Mouse (Mus musculus) kidney, embryonic 14.5 days (tissue): Measurements from ENCODE around the gene Gnao1. TPM values are rescaled to one million over a fixed set of nuclear protein-coding genes. Genes with fewer than 3 reads are reported as not detected.
A peak's percentile ranks its signal among the peaks of the same experiment; 100 is the strongest.

ENCODE experiments used
- ATAC-seq: fragments of 200-750 bp; cut with Nextera tagmentation; 2 replicates; pipeline ENCODE4 v1.8.0; 2017; ENCODE audit warnings: moderate number of reproducible peaks, mild to moderate bottlenecking, moderate TSS enrichment, moderate library complexity; ENCODE audit not compliant: low FRiP score, low TSS enrichment
- H3K27ac ChIP-seq: fragments of 300-500 bp; sonication (generic); 2 replicates; pipeline ENCODE4 v1.5.1; 2014; ENCODE audit warnings: low read depth, mild to moderate bottlenecking, low read length, moderate library complexity, mixed read lengths
- H3K27me3 ChIP-seq: fragments of 300-500 bp; sonication (generic); 2 replicates; pipeline ENCODE4 v1.6.1; 2014; ENCODE audit warnings: mild to moderate bottlenecking, low read length; ENCODE audit not compliant: control insufficient read depth, insufficient read depth
- H3K36me3 ChIP-seq: fragments of 300-500 bp; sonication (generic); 2 replicates; pipeline ENCODE4 v1.6.1; 2014; ENCODE audit warnings: low read length, mixed read lengths; ENCODE audit not compliant: control insufficient read depth, insufficient read depth
- H3K4me1 ChIP-seq: fragments of 300-500 bp; sonication (generic); 2 replicates; pipeline ENCODE4 v1.6.1; 2014; ENCODE audit warnings: low read length, mixed read lengths; ENCODE audit not compliant: control insufficient read depth, insufficient read depth
- H3K4me2 ChIP-seq: fragments of 300-500 bp; sonication (generic); replicated peaks from 2 replicates; pipeline ENCODE4 v1.6.1; 2014; ENCODE audit warnings: low read depth, mild to moderate bottlenecking, low read length
- H3K4me3 ChIP-seq: fragments of 300-500 bp; sonication (generic); 2 replicates; pipeline ENCODE4 v1.5.1; 2014; ENCODE audit warnings: mild to moderate bottlenecking, low read length
- H3K9ac ChIP-seq: fragments of 300-500 bp; sonication (generic); 2 replicates; pipeline ENCODE4 v1.6.1; 2014; ENCODE audit warnings: low read depth, mild to moderate bottlenecking, low read length, moderate library complexity
- H3K9me3 ChIP-seq: fragments of 300-500 bp; sonication (generic); 2 replicates; pipeline ENCODE4 v1.6.1; 2016; ENCODE audit warnings: low read length; ENCODE audit not compliant: control insufficient read depth
- WGBS: fragments of 180-500 bp; shearing (Covaris S2); extraction: QIAGEN DNeasy Blood & Tissue Kit; methylation state at CpG from one replicate; pipeline ENCODE4 v1.1.7; 2014; 5-methylcytosine and 5-hydroxymethylcytosine counted together
- polyA plus RNA-seq: library from polyadenylated mRNA; unstranded; fragments of >200 nt; fragmentation: Nextera tagmentation; extraction: Ambion mirVana; gene quantifications from 2 replicates; pipeline ENCODE4 v1.2.1, GENCODE M21; 2014

The Gnao1 gene
- polyA plus RNA-seq, 1 experiment from 2014 or later = 1.9 TPM

- H3K4me2 ChIP-seq = no peak overlapping the region
- no peaks in the 10 kb centered on the region for H3K27me3 ChIP-seq
- H3K27ac ChIP-seq = no peak overlapping the region
- 79% methylated on average over 3 of the region's 3 CpGs for WGBS
- H3K9ac ChIP-seq = no peak overlapping the region
- H3K4me1 ChIP-seq = no peaks in the 10 kb centered on the region; the same call in 1 of the 2 replicates
- H3K36me3 ChIP-seq = no peaks in the 10 kb centered on the region
- no peak for ATAC-seq
- H3K9me3 ChIP-seq = no peaks in the 10 kb centered on the region
- H3K4me3 ChIP-seq = no peak overlapping the region
Observed at GRCm38 (mm10) chr8:93919422-93919821, 109.7 kb downstream of the Gnao1 start.

DNA sequence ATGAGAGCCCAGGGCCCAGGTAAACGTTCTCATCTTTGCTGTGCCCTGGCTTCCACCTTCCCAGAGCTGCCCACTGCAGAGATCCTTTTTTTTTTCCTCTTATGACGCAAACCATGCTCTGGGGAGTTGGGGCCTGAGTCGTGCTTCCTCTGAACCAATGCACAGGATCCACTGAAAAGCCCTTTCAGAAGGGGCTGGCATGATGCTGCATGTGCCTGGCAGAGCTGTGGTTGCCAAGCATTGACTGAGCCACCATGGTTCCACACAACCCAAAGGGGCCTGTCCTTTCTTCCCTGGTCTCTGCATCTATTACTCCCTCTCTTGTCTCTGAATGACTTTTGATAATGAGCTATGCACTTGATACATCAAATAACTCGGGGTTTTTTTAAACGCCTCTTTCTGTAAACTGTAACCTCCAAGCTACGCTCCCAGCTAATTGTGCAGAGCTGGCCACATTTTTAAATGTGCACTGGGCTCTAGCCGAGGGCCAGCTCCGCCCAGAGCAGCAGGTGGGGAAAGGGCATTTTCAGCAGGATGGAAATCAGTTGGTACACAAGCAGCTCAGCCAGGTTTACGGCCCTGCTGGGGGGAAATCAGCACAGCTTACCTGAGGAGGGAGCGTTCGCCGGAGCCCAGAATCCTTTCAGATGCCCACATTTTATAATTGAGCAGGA, 110.3 kb downstream of the Gnao1 start:
- no peak overlapping the region for H3K4me3 ChIP-seq
- no peaks in the 10 kb centered on the region; the same call in 1 of the 2 replicates for H3K4me1 ChIP-seq
- no peaks in the 10 kb centered on the region for H3K9me3 ChIP-seq
- no peaks in the 10 kb centered on the region for H3K27me3 ChIP-seq
- no peak overlapping the region for H3K4me2 ChIP-seq
- WGBS = 67% methylated on average over 12 of the region's 12 CpGs
- ATAC-seq = no peak
- H3K9ac ChIP-seq = no peak overlapping the region
- H3K27ac ChIP-seq = no peak overlapping the region
- no peaks in the 10 kb centered on the region for H3K36me3 ChIP-seq

GRCm38 (mm10) chr8:93920590-93920948, 110.8 kb downstream of the Gnao1 start:
- Histone ChIP-seq H3K4me3 (no peak overlapping the region), H3K9me3 (no peaks in the 10 kb centered on the region), H3K36me3 (no peaks in the 10 kb centered on the region), H3K27ac (no peak overlapping the region), H3K27me3 (no peaks in the 10 kb centered on the region), H3K4me2 (no peak overlapping the region), H3K9ac (no peak overlapping the region), H3K4me1 (no peaks in the 10 kb centered on the region; the same call in 1 of the 2 replicates)
- ATAC-seq = no peak
- WGBS = 78% methylated on average over 7 of the region's 7 CpGs

DNA sequence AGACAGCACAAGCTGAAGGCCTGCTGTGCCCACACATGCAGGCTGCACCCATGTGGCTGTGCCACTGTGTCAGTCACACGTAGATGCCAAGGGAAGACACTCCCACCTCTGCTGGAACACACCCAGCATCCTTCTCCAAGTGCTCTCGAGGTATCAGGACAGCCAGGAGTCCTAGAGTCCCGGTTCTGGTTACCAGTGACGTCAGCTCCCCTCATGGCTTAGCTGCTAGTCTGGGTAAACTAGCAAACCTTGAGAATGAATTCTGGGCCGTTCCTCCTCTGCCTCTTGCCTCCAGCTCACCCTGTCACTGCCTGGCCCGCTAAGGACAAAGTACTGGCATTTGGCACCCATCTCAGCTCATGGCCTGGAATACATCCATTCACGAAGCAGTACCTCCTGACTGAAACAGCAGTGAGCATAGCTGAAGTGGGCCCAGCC, 114.2 kb downstream of the Gnao1 start:
- Histone ChIP-seq H3K9me3 (no peaks in the 10 kb centered on the region), H3K4me2 (no peak overlapping the region), H3K36me3 (no peaks in the 10 kb centered on the region), H3K27ac (no peak overlapping the region), H3K9ac (no peak overlapping the region), H3K27me3 (no peaks in the 10 kb centered on the region), H3K4me1 (no peaks in the 10 kb centered on the region), H3K4me3 (no peak overlapping the region)
- 75% methylated on average over 7 of the region's 7 CpGs for WGBS
- ATAC-seq = no peak

DNA sequence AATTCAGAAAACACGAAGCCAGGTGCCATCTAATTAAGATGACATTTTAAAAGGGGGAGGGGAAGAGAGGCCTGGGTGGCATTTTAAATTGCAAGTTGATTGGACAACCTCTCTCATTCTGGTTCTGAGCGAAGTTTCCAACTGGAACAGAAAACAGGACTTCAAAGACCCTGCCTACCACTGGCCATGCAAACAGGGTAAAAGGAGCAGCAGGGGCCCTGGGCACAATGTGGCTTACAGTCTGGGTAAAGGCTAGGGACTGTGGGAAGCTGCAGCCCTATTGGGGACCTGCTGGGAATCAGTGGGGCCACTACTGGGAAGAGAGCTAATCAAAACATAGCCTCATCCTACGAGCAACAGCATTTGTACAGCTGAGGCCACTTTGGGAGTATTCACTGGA, 115.7 kb downstream of the Gnao1 start:
- no peaks in the 10 kb centered on the region for H3K36me3 ChIP-seq
- no peaks in the 10 kb centered on the region for H3K4me1 ChIP-seq
- no peaks in the 10 kb centered on the region for H3K9me3 ChIP-seq
- no peak overlapping the region; the same call in 1 of the 2 replicates for H3K9ac ChIP-seq
- no peak overlapping the region for H3K27ac ChIP-seq
- 48% methylated on average over 3 of the region's 3 CpGs for WGBS
- no peak for ATAC-seq
- H3K4me3 ChIP-seq = no peak overlapping the region
- H3K27me3 ChIP-seq = no peaks in the 10 kb centered on the region
- no peak overlapping the region for H3K4me2 ChIP-seq

DNA sequence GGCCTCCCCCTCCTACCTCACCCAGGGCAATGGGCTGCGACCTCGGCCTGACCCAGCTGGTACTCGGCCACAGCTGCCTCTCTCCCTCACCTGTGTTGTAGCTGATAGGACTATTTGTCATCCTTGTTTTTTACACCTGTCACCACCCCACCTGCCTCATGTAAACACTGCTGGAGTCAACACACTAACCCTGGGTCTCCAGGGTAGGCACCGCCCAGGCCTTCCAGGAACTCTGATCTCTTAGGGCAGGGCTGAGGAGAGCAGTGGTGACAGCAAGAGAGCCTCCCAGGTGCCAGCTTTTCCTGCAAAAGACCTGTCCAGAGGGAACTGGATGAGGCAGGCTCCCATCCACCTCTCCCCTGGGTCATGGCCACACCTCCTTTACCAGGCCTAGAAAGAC, 119.5 kb downstream of the Gnao1 start:
- Histone ChIP-seq H3K4me3 (no peak overlapping the region), H3K4me1 (no peaks in the 10 kb centered on the region), H3K9me3 (no peaks in the 10 kb centered on the region), H3K36me3 (no peaks in the 10 kb centered on the region), H3K9ac (no peak overlapping the region), H3K27me3 (no peaks in the 10 kb centered on the region), H3K4me2 (no peak overlapping the region), H3K27ac (no peak overlapping the region)
- 84% methylated on average over 4 of the region's 4 CpGs for WGBS
- ATAC-seq = no peak

- 85% methylated on average over 6 of the region's 6 CpGs for WGBS
- no peaks in the 10 kb centered on the region for H3K9me3 ChIP-seq
- no peak for ATAC-seq
Observed at GRCm38 (mm10) chr8:93931336-93931735, 121.6 kb downstream of the Gnao1 start.

DNA sequence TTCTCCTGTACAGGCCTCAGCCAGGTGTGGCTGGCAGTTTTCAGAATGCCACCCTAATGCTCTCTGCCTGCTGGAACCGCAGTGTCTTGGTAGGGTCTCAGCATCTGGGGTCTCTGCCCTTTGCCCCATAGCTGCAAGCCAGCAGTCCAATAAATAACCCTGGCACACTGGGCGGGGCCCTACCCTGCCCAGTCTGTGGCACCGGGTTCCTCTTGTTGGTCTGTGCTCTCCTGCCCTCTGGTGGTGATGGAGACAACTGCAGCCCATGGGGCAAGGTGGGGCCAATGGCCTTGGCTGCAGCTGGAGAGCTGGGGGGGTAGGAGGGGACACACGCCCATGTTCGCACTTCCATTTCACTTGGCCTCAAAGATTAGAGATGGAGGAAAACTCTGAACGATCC, 123.1 kb downstream of the Gnao1 start:
- peak; percentile 66 for ATAC-seq
- H3K36me3 ChIP-seq = no peaks in the 10 kb centered on the region
- H3K9ac ChIP-seq = no peak overlapping the region
- H3K27ac ChIP-seq = no peak overlapping the region
- no peak overlapping the region for H3K4me2 ChIP-seq
- H3K4me1 ChIP-seq = no peaks in the 10 kb centered on the region
- H3K9me3 ChIP-seq = no peaks in the 10 kb centered on the region
- no peaks in the 10 kb centered on the region for H3K27me3 ChIP-seq
- 29% methylated on average over 6 of the region's 6 CpGs for WGBS
- no peak overlapping the region for H3K4me3 ChIP-seq

More at GRCm38 (mm10) chr8:93931336-93931735, 121.6 kb downstream of the Gnao1 start:
- Histone ChIP-seq H3K4me3 (no peak overlapping the region), H3K4me1 (no peaks in the 10 kb centered on the region), H3K36me3 (no peaks in the 10 kb centered on the region), H3K27ac (no peak overlapping the region), H3K4me2 (no peak overlapping the region), H3K9ac (no peak overlapping the region), H3K27me3 (no peaks in the 10 kb centered on the region)

DNA sequence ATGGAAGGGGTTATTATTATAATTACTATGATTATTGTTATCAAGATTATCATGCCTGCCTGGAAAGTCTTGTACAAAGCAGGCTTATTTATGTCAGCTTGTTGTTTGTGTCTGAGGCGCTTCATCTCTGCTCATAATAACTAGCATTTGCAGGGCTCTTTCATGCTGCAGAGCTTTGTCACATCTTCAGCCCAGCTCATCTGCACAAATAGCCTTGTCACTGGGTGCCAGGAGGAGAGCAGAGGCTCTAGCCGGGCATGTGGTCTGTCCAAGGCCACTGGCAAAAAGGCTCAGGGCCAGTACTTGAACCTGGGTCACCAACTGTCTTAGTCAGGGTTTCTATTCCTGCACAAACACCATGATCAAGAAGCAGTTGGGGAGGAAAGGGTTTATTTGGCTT, 123.5 kb downstream of the Gnao1 start:
- ATAC-seq = no peak

More for the DNA sequence above, 123.5 kb downstream of the Gnao1 start:
- Histone ChIP-seq H3K4me3 (no peak overlapping the region), H3K9me3 (no peaks in the 10 kb centered on the region), H3K27me3 (no peaks in the 10 kb centered on the region), H3K27ac (no peak overlapping the region), H3K4me2 (no peak overlapping the region), H3K36me3 (no peaks in the 10 kb centered on the region), H3K9ac (no peak overlapping the region), H3K4me1 (no peaks in the 10 kb centered on the region)
- WGBS = 81% methylated on average over 2 of the region's 2 CpGs
